Mouse (Mus musculus): ENCODE results near the gene Hemk1.

DNA sequence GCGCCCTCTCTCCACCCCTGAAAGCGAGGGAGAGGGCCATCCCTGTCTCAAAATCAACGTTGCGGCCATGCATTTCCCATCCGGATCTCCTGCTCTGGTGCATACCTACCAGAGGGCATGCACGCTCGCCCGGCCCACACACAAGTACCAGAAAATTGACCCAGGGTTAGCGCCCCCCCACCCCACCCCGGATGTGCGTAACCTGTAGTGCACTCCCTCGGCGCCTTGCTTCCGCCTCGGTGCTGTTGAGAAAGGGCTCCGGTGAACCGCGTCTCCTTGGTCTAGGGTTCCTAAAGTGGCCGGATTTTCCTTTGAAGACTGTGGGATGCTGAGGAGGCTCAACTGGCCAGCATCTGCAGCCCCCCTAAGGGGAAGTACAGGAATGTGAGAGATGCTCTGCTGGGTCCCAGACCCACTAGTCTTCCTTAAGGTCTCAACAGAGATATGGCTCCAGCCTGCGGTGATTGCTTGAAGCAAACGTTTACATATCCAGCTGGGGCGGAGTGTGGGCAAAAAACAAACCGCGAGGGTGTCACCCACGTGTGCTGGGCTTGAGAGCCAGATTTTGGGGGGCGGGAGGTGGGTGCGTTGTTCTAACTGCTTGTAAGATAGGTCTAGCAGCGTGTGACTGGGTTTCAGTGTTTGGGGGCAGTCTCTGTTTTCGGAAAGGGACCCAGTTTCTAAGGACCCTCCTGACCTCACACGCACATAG, at the start of gene Hemk1:
- no peak for TF ChIP-seq CTCF (IDR thresholded peaks at IDR 0.05; ENCODE audit: low read depth, low read length)
- TF ChIP-seq GATA1 (IDR thresholded peaks at IDR 0.05; ENCODE audit: borderline replicate concordance, low read length), result no peak
